Mouse (Mus musculus) intestine, postnatal 0 days (tissue): Measurements from ENCODE around the gene Ttn. TPM values are rescaled to one million over a fixed set of nuclear protein-coding genes. Genes with fewer than 3 reads are reported as not detected.

Experiments
- ATAC-seq: fragments of 200-750 bp; cut with Nextera tagmentation; 2 replicates; pipeline ENCODE4 v1.8.0; 2017; ENCODE audit warnings: mild to moderate bottlenecking, moderate TSS enrichment, moderate library complexity
- H3K27ac ChIP-seq: fragments of 300-500 bp; sonication (generic); 2 replicates; pipeline ENCODE4 v1.5.1; 2014; ENCODE audit warnings: mild to moderate bottlenecking, low read depth, low read length, moderate library complexity
- H3K27me3 ChIP-seq: fragments of 300-500 bp; sonication (generic); replicated peaks from 2 replicates; pipeline ENCODE4 v1.6.1; 2014; ENCODE audit warnings: low read length, mixed read lengths; ENCODE audit not compliant: control insufficient read depth, insufficient read depth
- H3K36me3 ChIP-seq: fragments of 300-500 bp; sonication (generic); 2 replicates; pipeline ENCODE4 v1.6.1; 2014; ENCODE audit warnings: mild to moderate bottlenecking, moderate library complexity; ENCODE audit not compliant: control insufficient read depth, insufficient read depth
- H3K4me1 ChIP-seq: fragments of 300-500 bp; sonication (generic); replicated peaks from 2 replicates; pipeline ENCODE4 v1.6.1; 2014; ENCODE audit warnings: antibody characterized with exemption, low read length, mixed read lengths; ENCODE audit not compliant: control insufficient read depth, insufficient read depth
- H3K4me2 ChIP-seq: fragments of 300-500 bp; sonication (generic); replicated peaks from 2 replicates; pipeline ENCODE4 v1.6.1; 2014; ENCODE audit warnings: low read depth, mild to moderate bottlenecking, moderate library complexity
- H3K4me3 ChIP-seq: fragments of 300-500 bp; sonication (generic); 2 replicates; pipeline ENCODE4 v1.5.1; 2014; ENCODE audit warnings: low read depth, low read length
- H3K9ac ChIP-seq: fragments of 300-500 bp; sonication (generic); 2 replicates; pipeline ENCODE4 v1.6.1; 2014; ENCODE audit warnings: mild to moderate bottlenecking, low read depth, low read length
- H3K9me3 ChIP-seq: fragments of 300-500 bp; sonication (generic); 2 replicates; pipeline ENCODE4 v1.6.1; 2016; ENCODE audit warnings: mixed run types; ENCODE audit not compliant: control insufficient read depth
- CTCF ChIP-seq: sonication (generic); IDR thresholded peaks from 2 replicates; pipeline ENCODE4 v1.5.1; 2016; ENCODE audit warnings: low read depth, mild to moderate bottlenecking, control low read depth, antibody characterized with exemption, moderate library complexity
- WGBS: fragments of 180-500 bp; shearing (Covaris S2); extraction: QIAGEN DNeasy Blood & Tissue Kit; methylation state at CpG from one replicate; pipeline ENCODE4 v1.1.7; 2014; 5-methylcytosine and 5-hydroxymethylcytosine counted together
- polyA plus RNA-seq: library from polyadenylated mRNA; unstranded; fragments of >200 nt; fragmentation: Nextera tagmentation; extraction: Ambion mirVana; gene quantifications from 2 replicates; pipeline ENCODE4 v1.2.1, GENCODE M21; 2015

Ttn gene
- polyA plus RNA-seq, 1 experiment from 2014 or later = 0.01 TPM

DNA sequence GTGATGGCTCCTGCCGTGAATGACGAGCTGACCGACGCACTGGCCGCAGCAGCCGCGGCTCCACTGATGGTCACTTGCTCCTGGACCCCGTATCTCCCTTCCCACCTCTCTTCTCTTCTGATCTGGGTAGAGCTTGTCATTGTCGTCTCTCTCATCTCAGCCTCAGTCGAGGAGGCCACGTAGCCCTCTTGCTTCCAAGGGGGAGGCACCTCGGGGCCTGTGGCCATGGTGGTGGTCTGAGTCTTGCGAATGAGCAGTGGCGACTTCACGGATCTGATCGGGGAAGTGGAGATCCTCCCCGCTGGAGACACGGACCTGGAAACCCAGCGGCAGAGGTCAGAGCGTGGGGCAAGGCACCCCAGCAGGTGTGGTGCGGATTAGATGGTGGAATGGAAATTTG, 12.7 kb downstream of the Ttn start:
- Histone ChIP-seq H3K9me3 (no peaks in the 10 kb centered on the region), H3K4me2 (no peak overlapping the region), H3K27ac (no peak overlapping the region), H3K27me3 (no peaks in the 10 kb centered on the region), H3K4me3 (no peak overlapping the region), H3K4me1 (no peaks in the 10 kb centered on the region), H3K9ac (no peak overlapping the region), H3K36me3 (no peaks in the 10 kb centered on the region)
- no peak for TF ChIP-seq CTCF
- ATAC-seq = no peak
- WGBS = 78% methylated on average over 21 of the region's 21 CpGs

- no peaks in the 10 kb centered on the region for H3K4me1 ChIP-seq
- peak; percentile 87 for TF ChIP-seq CTCF
- H3K27ac ChIP-seq = no peak overlapping the region
- H3K36me3 ChIP-seq = no peaks in the 10 kb centered on the region
- H3K4me2 ChIP-seq = no peak overlapping the region
- 22% methylated on average over 8 of the region's 8 CpGs for WGBS
- H3K4me3 ChIP-seq = no peak overlapping the region
- H3K27me3 ChIP-seq = no peaks in the 10 kb centered on the region
- H3K9ac ChIP-seq = no peak overlapping the region
- no peaks in the 10 kb centered on the region for H3K9me3 ChIP-seq
- no peak for ATAC-seq
These were observed 13.4 kb downstream of the Ttn start for GRCm38 (mm10) chr2:76968919-76969318.

- Histone ChIP-seq H3K4me3 (no peak overlapping the region), H3K9ac (no peak overlapping the region), H3K9me3 (no peaks in the 10 kb centered on the region), H3K27me3 (no peaks in the 10 kb centered on the region), H3K27ac (no peak overlapping the region), H3K36me3 (no peaks in the 10 kb centered on the region), H3K4me2 (no peak overlapping the region), H3K4me1 (no peaks in the 10 kb centered on the region)
- TF ChIP-seq CTCF = no peak
- ATAC-seq = no peak
- 81% methylated on average over 6 of the region's 6 CpGs for WGBS
These were observed 15.8 kb downstream of the Ttn start for GRCm38 (mm10) chr2:76966582-76966981.

DNA sequence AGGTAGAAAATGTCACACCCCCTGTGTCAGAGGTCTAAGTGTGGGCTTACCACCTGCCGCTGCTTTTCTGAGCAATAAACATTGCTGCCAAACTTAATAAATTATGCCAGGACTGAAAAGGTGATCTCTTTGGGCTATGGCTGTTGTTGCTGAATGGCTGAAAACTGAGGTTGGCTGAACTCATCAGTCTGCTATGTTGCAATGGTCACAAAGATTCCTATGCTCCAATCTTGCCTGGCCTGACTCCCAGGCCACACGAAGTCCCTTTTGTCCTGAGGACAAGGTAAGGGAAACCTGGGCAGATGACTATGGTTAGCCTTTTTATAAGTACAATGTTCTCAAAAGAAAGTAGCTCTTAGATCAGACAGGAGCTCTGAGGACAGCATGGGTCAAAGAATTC, 16.3 kb downstream of the Ttn start:
- H3K4me1 ChIP-seq = no peaks in the 10 kb centered on the region
- 81% methylated on average over 2 of the region's 2 CpGs for WGBS
- no peak overlapping the region for H3K4me3 ChIP-seq
- no peak overlapping the region for H3K4me2 ChIP-seq
- no peaks in the 10 kb centered on the region for H3K27me3 ChIP-seq
- H3K9me3 ChIP-seq = no peaks in the 10 kb centered on the region
- H3K9ac ChIP-seq = no peak overlapping the region
- no peak overlapping the region for H3K27ac ChIP-seq
- no peak for TF ChIP-seq CTCF
- no peaks in the 10 kb centered on the region for H3K36me3 ChIP-seq
- no peak for ATAC-seq

DNA sequence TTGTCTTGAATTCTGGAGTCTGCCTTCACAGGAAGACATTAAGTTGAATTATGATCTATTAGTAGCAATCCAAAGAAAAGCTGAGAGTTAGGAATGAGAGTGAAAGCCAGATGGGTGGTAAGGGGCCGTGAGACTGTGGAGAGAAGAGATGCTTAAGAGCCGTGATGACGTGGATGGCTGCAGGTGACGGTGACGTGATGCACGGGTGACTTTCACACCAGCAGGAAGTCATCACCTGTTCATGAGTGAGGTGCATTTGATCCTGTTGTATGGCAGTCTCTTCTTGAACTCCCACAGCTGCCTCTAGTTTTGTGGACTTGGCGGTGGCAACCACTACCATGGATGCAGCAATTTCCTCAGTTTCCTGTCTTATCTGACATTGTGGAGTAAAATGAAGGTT, 16.8 kb downstream of the Ttn start:
- ATAC-seq = no peak
- Histone ChIP-seq H3K4me1 (no peaks in the 10 kb centered on the region), H3K36me3 (no peaks in the 10 kb centered on the region), H3K9me3 (no peaks in the 10 kb centered on the region), H3K4me2 (no peak overlapping the region), H3K27ac (no peak overlapping the region), H3K27me3 (no peaks in the 10 kb centered on the region), H3K4me3 (no peak overlapping the region), H3K9ac (no peak overlapping the region)
- WGBS = 88% methylated on average over 7 of the region's 7 CpGs
- no peak for TF ChIP-seq CTCF

- H3K4me3 ChIP-seq = no peak overlapping the region
- WGBS = 67% methylated on average over 6 of the region's 6 CpGs
These were observed 20.3 kb downstream of the Ttn start for GRCm38 (mm10) chr2:76962045-76962432.

GRCm38 (mm10) chr2:76961420-76962044, 20.8 kb downstream of the Ttn start:
- no peak overlapping the region for H3K4me3 ChIP-seq
- H3K9ac ChIP-seq = no peak overlapping the region
- H3K27ac ChIP-seq = no peak overlapping the region
- no peaks in the 10 kb centered on the region for H3K9me3 ChIP-seq
- H3K4me1 ChIP-seq = no peaks in the 10 kb centered on the region
- H3K36me3 ChIP-seq = no peaks in the 10 kb centered on the region
- H3K4me2 ChIP-seq = no peak overlapping the region
- no peak for ATAC-seq
- 69% methylated on average over 10 of the region's 10 CpGs for WGBS
- no peak for TF ChIP-seq CTCF
- no peaks in the 10 kb centered on the region for H3K27me3 ChIP-seq

More at GRCm38 (mm10) chr2:76962045-76962432, 20.3 kb downstream of the Ttn start:
- no peak for ATAC-seq
- Histone ChIP-seq H3K27ac (no peak overlapping the region), H3K4me2 (no peak overlapping the region), H3K27me3 (no peaks in the 10 kb centered on the region), H3K9ac (no peak overlapping the region), H3K36me3 (no peaks in the 10 kb centered on the region), H3K4me1 (no peaks in the 10 kb centered on the region), H3K9me3 (no peaks in the 10 kb centered on the region)
- no peak for TF ChIP-seq CTCF
